Mouse (Mus musculus) lung, embryonic 16.5 days (tissue): Measurements from ENCODE around the gene Cd300lf. TPM values are rescaled to one million over a fixed set of nuclear protein-coding genes. Genes with fewer than 3 reads are reported as not detected.

Experiments used
- ATAC-seq: fragments of 200-750 bp; cut with Nextera tagmentation; 2 replicates; pipeline ENCODE4 v1.8.0; 2017; ENCODE audit warnings: low read depth, mild to moderate bottlenecking, moderate library complexity
- H3K27ac ChIP-seq: fragments of 300-500 bp; sonication (generic); 2 replicates; pipeline ENCODE4 v1.5.1; 2014; ENCODE audit warnings: mild to moderate bottlenecking, control low read depth, low read length
- H3K27me3 ChIP-seq: fragments of 300-500 bp; sonication (generic); 2 replicates; pipeline ENCODE4 v1.6.1; 2014; ENCODE audit warnings: low read depth, low read length, mixed read lengths; ENCODE audit not compliant: control insufficient read depth, insufficient read depth
- H3K36me3 ChIP-seq: fragments of 300-500 bp; sonication (generic); 2 replicates; pipeline ENCODE4 v1.6.1; 2014; ENCODE audit warnings: low read length; ENCODE audit not compliant: control insufficient read depth, insufficient read depth
- H3K4me1 ChIP-seq: fragments of 300-500 bp; sonication (generic); replicated peaks from 2 replicates; pipeline ENCODE4 v1.6.1; 2014; ENCODE audit warnings: low read length, mixed read lengths; ENCODE audit not compliant: control insufficient read depth, insufficient read depth
- H3K4me2 ChIP-seq: fragments of 300-500 bp; sonication (generic); 2 replicates; pipeline ENCODE4 v1.6.1; 2014; ENCODE audit warnings: low read depth, low read length, control low read depth
- H3K4me3 ChIP-seq: fragments of 300-500 bp; sonication (generic); 2 replicates; pipeline ENCODE4 v1.5.1; 2014; ENCODE audit warnings: mild to moderate bottlenecking, low read length, control low read depth
- H3K9ac ChIP-seq: fragments of 300-500 bp; sonication (generic); 2 replicates; pipeline ENCODE4 v1.6.1; 2014; ENCODE audit warnings: low read length, control low read depth
- H3K9me3 ChIP-seq: fragments of 300-500 bp; sonication (generic); 2 replicates; pipeline ENCODE4 v1.6.1; 2016; ENCODE audit warnings: low read length; ENCODE audit not compliant: control insufficient read depth
- WGBS: fragments of 180-500 bp; shearing (Covaris S2); extraction: QIAGEN DNeasy Blood & Tissue Kit; methylation state at CpG from one replicate; pipeline ENCODE4 v1.1.7; 2014; 5-methylcytosine and 5-hydroxymethylcytosine counted together
- polyA plus RNA-seq: library from polyadenylated mRNA; unstranded; fragments of >200 nt; fragmentation: Nextera tagmentation; extraction: Ambion mirVana; gene quantifications from 2 replicates; pipeline ENCODE4 v1.2.1, GENCODE M21; 2015

Cd300lf gene
- polyA plus RNA-seq, 1 experiment from 2014 or later: 3.1 TPM

DNA sequence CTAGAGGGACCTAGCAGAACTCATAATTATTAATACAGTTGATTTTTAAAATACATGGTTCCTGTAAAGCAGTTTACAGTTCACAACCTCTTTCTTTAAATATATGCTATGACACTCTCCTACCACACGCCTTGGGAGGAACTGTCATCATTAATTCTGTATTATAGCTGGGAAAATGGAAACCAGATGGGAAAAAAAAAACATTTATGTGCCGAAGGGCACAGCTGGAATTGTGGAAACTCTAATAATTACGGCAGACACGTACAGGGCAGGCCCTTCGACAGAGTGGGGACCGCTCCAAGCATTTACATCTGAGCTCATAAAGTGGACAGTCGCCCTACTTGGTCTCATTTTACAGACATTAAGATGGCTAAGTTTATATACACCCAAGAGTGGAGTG lies 33.1 kb downstream of the Cd300lf start:
- no peaks in the 10 kb centered on the region for H3K9me3 ChIP-seq
- WGBS: 45% methylated on average over 7 of the region's 7 CpGs

DNA sequence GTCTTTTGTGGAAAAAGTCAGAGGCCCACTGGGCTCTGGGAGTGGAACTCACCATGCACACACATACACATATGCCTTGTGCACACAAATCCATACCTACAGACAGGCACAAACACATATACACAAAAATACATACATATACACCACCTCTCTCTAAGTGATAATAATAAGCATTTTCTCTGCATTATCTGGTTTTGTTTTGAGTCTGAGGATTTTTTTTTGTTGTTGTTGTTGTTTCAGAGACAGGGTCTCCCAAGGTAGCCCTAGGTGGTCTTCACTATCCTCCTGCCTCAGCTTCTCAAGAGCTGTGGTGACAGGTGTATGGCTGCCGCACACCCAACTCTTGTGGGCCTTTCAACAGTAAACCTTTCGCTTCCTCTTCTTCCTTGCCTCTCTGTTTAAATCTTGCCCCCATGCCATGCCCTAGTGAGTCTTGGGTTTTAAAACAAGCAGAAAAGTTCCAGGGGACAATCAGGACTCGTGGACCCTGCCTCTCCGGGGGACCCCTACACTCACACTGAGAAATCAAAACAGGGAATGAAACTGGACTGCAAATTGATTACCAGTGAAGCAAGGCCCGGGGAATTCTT lies 33.7 kb downstream of the Cd300lf start:
- 76% methylated on average over 5 of the region's 5 CpGs for WGBS
- no peaks in the 10 kb centered on the region for H3K36me3 ChIP-seq
- H3K4me2 ChIP-seq: no peak overlapping the region
- H3K9me3 ChIP-seq: no peaks in the 10 kb centered on the region
- ATAC-seq: no peak
- no peak overlapping the region for H3K9ac ChIP-seq
- H3K4me3 ChIP-seq: no peak overlapping the region
- H3K27me3 ChIP-seq: no peaks in the 10 kb centered on the region
- H3K27ac ChIP-seq: no peak overlapping the region
- no peaks in the 10 kb centered on the region for H3K4me1 ChIP-seq

More for the DNA sequence above, 33.1 kb downstream of the Cd300lf start:
- H3K27ac ChIP-seq: no peak overlapping the region
- H3K9ac ChIP-seq: no peak overlapping the region
- H3K4me3 ChIP-seq: no peak overlapping the region
- no peaks in the 10 kb centered on the region for H3K4me1 ChIP-seq
- no peak overlapping the region for H3K4me2 ChIP-seq
- H3K36me3 ChIP-seq: no peaks in the 10 kb centered on the region
- no peaks in the 10 kb centered on the region for H3K27me3 ChIP-seq
- no peak for ATAC-seq

DNA sequence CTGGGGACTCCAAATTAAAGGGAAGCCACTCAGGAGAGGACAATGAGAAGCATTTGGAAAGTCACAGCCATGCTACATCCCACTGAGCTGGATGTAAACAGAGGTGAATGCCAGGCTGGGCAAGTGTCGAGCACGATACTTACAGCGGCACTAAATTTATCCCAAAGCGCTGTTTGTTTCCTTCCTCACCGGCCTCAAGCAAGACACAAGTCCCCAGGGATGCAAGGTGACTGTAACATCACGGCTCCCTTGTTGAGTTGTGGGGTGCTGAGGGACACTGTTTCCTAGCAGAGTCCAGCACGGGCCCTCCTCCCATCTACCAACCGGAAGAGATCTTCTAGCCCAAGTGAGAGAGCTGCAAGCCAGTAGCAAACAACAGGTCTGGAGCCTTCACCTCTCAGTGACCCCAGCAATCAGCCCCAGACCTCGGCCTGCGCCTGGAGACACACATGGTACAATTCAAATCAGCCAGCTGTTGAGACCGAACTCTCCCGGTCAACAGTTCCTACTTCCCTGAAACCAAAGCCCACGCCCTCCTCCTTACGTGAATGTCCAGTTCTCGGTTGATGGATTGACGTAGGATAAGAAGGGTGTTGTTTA lies 34.5 kb downstream of the Cd300lf start:
- H3K27ac ChIP-seq: no peak overlapping the region
- no peak overlapping the region for H3K9ac ChIP-seq
- no peak overlapping the region for H3K4me3 ChIP-seq
- no peaks in the 10 kb centered on the region for H3K27me3 ChIP-seq
- WGBS: 32% methylated on average over 16 of the region's 16 CpGs
- no peaks in the 10 kb centered on the region for H3K36me3 ChIP-seq
- no peak overlapping the region for H3K4me2 ChIP-seq
- no peaks in the 10 kb centered on the region for H3K9me3 ChIP-seq
- ATAC-seq: no peak
- H3K4me1 ChIP-seq: no peaks in the 10 kb centered on the region

DNA sequence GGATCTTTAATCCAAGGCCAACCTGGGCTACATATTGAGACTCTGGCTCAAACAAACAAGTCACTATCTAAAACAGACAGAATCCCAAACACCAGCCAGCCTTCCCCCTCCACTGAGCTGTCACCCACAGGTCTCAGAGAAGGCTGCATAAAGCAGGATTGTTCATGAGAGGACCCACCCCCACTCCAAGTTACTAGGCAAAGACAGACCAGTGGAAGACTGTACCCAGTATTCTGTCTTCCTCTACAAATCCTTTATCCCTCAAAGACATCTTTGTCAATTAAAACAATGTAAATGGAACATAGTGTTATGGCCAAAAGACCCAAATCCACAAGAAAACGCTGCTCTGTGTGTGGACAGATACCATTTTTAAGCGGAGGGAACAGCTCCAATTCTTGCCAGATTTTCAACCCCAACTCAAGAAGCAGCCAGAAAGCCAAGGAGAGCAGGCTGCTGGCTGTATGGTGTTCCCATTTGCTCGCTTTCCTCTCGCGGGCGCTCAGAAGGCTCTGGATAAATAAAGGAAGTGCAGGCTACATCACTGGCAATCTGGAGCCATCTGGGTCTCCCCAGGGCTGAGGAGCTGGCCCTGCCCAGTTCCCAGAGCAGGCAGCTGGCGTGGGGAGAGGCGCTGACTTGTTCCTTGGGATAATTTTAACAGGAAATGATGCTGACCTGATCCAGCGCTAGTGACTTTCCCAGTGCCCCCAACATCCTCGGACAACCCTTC lies 35.4 kb downstream of the Cd300lf start:
- Histone ChIP-seq H3K9me3 (peaks cover 2% of the 10 kb centered on the region), H3K36me3 (no peaks in the 10 kb centered on the region), H3K4me3 (no peak overlapping the region), H3K4me2 (no peak overlapping the region), H3K27ac (no peak overlapping the region), H3K9ac (no peak overlapping the region), H3K4me1 (no peaks in the 10 kb centered on the region), H3K27me3 (no peaks in the 10 kb centered on the region)
- WGBS: 32% methylated on average over 10 of the region's 10 CpGs
- no peak for ATAC-seq

DNA sequence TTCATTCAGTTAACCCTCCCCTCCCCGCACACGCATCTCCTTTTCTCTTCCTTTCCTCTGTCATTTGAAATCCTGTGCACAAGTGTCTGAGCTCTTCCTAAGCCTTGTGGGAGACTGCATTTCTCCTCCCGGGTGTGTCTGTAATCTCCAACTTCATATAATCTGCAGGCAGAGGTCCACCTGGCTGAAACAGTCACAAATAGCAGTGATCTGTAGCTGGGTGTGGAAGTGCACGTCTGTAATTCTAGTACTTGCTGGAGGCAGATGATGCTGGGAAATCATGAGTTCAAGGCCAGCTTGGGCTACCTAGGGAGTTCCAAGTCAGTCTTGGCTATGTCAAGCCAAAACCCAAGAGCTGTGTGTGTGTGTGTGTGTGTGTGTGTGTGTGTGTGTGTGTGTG lies 41.7 kb downstream of the Cd300lf start:
- peaks cover 15% of the 10 kb centered on the region for H3K27me3 ChIP-seq
- 21% methylated on average over 4 of the region's 4 CpGs for WGBS
- no peak overlapping the region for H3K27ac ChIP-seq
- no peak overlapping the region for H3K9ac ChIP-seq
- peaks cover 8% of the 10 kb centered on the region for H3K9me3 ChIP-seq
- no peaks in the 10 kb centered on the region for H3K4me1 ChIP-seq
- no peak overlapping the region for H3K4me3 ChIP-seq
- ATAC-seq: no peak
- H3K36me3 ChIP-seq: no peaks in the 10 kb centered on the region
- H3K4me2 ChIP-seq: no peak overlapping the region

DNA sequence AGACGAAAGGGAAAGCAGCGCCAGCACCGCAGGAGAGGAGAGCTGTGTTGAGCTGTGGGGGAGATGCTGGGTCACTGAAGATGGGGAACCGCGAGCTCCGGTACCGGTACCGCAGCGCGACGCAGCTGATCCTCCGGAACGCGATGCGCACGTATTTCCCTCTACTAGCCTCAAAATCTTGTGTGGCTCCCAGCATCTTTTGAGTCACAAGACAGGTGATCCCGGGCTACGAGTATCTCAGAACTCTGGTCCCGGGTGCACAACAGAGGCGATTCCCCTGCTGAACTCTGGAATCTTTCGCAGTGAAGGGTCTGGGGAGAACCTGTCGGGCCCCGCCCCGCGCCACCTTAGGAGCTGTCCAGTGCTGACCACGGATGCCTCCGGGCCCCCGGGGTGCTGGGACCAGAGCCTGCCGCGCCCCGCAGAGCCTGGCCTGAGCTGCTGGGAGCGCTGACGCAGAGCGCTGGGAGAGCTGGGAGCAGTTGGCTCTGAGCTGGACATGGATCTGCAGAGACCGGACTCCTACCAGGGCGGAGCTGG lies 42.4 kb downstream of the Cd300lf start, which contains the start of gene Rab37:
Gene Rab37, plus strand, starts transcription at position 70 of the 540 bp plus-strand sequence.
- no peak within 1 kb of the TSS for H3K27ac ChIP-seq
- WGBS: 2% methylated on average over 36 of the region's 36 CpGs
- no peak within 1 kb of the TSS for H3K9ac ChIP-seq
- no peaks in the 10 kb centered on the region for H3K36me3 ChIP-seq
- peak; percentile 34; the same call in 1 of the 2 replicates for ATAC-seq
- no peak within 1 kb of the TSS for H3K4me3 ChIP-seq
- no peaks in the 10 kb centered on the region for H3K4me1 ChIP-seq
- H3K9me3 ChIP-seq: peaks cover 8% of the 10 kb centered on the region
- peaks cover 15% of the 10 kb centered on the region for H3K27me3 ChIP-seq
- no peak within 1 kb of the TSS for H3K4me2 ChIP-seq

DNA sequence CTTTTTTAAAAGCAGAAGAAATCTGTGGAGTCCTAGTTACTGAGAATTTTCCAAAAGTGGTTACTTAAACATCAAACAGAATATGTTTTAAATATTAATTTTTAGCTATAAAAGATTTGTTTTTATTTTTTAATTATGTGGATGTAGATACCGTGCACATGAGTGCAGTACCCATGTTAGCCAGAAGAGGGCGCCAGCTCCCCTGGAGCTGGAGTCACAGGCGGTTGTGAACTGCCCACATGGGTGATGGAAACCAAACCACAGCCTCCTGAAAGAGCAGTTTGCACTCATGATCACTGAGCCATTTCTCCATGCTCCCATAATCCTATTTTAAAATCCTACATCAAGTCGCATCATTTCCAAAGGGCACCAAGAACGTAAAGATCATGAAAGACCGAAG lies 43.9 kb downstream of the Cd300lf start:
- H3K9me3 ChIP-seq: peaks cover 8% of the 10 kb centered on the region
- no peak overlapping the region for H3K27ac ChIP-seq
- no peaks in the 10 kb centered on the region for H3K36me3 ChIP-seq
- H3K27me3 ChIP-seq: peaks cover 19% of the 10 kb centered on the region
- no peak for ATAC-seq
- no peak overlapping the region for H3K9ac ChIP-seq
- H3K4me2 ChIP-seq: no peak overlapping the region
- H3K4me1 ChIP-seq: no peaks in the 10 kb centered on the region
- no peak overlapping the region for H3K4me3 ChIP-seq
- WGBS: 67% methylated on average over 6 of the region's 6 CpGs

DNA sequence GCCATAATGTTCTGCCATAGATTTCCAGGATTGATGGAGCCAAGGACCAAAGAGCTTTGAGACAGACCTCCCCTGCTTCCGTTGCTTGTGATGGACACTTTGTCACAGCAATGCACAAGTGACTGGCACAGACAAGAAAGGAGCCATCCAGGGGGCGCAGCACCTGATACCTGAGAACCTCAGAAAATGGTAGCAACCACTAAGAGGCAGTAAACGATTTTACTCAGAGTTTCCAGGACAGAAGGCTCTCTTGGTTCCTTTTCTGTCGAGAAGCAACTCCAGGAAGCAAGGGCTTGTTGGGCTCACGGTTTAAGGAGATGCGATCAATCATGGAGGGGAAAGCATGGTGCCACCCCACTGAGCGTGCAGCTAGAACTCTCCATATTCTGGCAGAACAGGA lies 47.6 kb downstream of the Cd300lf start:
- WGBS: 44% methylated on average over 7 of the region's 7 CpGs
- no peak overlapping the region for H3K4me2 ChIP-seq
- no peak for ATAC-seq
- H3K4me3 ChIP-seq: no peak overlapping the region
- H3K27ac ChIP-seq: no peak overlapping the region
- H3K4me1 ChIP-seq: no peaks in the 10 kb centered on the region
- no peaks in the 10 kb centered on the region for H3K36me3 ChIP-seq
- 0 out of 2 replicates have a peak, but pooled peaks cover 3% of the 10 kb centered on the region for H3K9me3 ChIP-seq
- H3K27me3 ChIP-seq: peaks cover 11% of the 10 kb centered on the region
- no peak overlapping the region for H3K9ac ChIP-seq

DNA sequence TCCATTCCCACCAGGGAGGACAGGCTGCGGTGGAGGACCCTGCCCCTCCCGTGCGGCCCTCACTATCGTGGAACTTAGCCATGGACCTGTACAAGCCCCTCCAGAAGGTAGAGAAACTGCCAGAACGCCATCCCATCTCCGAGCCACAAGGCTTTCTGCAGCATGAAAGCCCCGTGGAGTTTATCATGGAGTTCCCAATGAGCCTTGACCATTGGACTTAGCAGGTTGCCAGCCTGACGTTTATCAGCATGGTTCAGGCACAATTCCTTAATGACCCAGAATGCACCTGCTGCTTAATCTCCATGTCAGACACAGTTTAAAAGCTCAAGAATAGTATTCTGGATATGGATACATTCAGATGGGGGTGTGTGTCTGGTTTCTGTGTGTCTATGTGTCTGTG lies 48.7 kb downstream of the Cd300lf start:
- Histone ChIP-seq H3K9me3 (0 out of 2 replicates have a peak, but pooled peaks cover 3% of the 10 kb centered on the region), H3K27me3 (peaks cover 8% of the 10 kb centered on the region), H3K4me3 (no peak overlapping the region), H3K36me3 (no peaks in the 10 kb centered on the region), H3K4me2 (no peak overlapping the region), H3K9ac (no peak overlapping the region), H3K27ac (no peak overlapping the region), H3K4me1 (no peaks in the 10 kb centered on the region)
- no peak for ATAC-seq
- 63% methylated on average over 8 of the region's 8 CpGs for WGBS
